Mouse (Mus musculus): ENCODE measurements around the gene Ezr.

The Ezr gene

DNA sequence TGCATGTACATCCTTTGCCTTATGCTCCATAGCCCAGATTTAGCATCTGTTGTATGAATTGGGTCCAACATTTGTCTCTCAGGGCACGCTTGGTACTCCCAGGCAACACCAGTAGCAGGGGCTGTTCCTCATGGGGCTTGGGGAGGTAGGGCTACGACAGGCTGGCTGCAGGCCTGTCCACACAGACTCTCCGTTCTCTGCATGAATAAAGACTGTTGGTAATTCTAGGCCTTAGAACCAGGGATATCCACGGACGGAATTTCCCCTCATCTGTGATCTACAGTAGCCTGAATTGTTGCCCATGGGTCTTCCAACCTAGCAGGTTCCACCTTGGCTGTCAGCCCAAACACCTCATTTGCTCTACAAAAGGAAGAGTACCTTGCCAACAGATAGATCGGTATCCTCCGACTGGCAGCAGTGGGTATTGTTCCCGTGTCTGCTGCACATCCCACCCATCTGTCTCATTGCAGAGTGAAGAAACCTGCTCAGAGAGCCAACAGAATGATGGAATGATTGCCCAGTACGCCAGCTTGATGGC lies 7.1 kb upstream of the Ezr start:
- DNase-seq (ENCODE audit: inconsistent age in 2 of 2, low spot score in 1 of 2): no peak

GRCm38 (mm10) chr17:6789103-6789502 lies 6.5 kb upstream of the Ezr start:
- DNase-seq (ENCODE audit: inconsistent age in 2 of 2, low spot score in 1 of 2): peak in 1 of 2 experiments; percentile 25

DNA sequence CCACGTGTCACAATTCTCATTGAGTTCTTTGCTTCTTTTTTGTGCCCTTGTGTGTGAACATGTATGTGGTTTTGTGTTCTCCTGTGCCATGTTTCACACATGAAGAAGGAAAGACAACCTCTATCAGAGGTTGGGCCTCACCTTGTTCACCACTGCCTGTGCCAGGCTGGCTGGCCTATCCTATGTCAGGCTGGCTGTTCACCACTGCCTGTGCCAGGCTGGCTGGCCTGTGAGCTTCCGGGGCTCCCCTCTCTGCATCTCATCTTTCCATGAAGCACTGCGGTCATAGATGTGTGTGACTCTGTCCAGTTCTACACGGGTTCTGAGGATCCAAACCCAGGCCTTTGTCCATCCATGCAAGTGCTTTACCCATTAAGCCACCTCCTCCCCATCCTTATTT lies 4.7 kb upstream of the Ezr start:
- no peak for DNase-seq (ENCODE audit: inconsistent age in 2 of 2, low spot score in 1 of 2)

DNA sequence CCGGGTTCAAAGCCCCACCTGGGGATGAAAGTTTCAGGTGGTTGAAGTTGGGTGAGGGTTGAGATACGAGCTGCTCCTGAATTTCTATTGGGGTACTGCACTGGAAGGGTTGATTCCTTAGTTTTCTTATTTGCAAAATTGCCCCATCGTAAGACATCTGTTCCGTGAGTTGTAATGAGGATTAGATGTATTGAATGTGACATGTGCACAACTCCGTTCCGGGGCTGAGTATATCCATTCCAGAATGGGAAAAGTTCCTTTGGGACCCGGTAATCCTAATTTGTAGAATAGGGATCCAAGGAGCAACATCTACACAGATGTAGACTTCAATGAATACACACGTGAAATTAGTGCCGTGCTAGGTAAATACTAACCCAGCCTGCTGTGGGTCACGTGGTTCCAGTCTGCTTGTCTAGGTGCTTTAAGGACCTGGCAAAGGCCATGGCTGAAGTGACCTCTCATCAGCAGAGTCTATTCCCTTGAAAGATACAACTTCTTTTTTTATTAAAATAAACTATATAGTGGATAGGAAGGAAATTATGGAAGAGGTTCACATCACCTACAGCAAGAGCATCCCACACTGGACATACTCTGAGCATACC lies 1.3 kb upstream of the Ezr start:
- DNase-seq (ENCODE audit: inconsistent age in 2 of 2, low spot score in 1 of 2): no peak

GRCm38 (mm10) chr17:6783006-6783661 lies 550 bp upstream of the Ezr start:
- DNase-seq (ENCODE audit: inconsistent age in 2 of 2, low spot score in 1 of 2): peak; percentile 69 to 87

GRCm38 (mm10) chr17:6782033-6782526 lies 504 bp downstream of the Ezr start:
- DNase-seq (ENCODE audit: inconsistent age in 2 of 2, low spot score in 1 of 2): peak; percentile 31 to 85

DNA sequence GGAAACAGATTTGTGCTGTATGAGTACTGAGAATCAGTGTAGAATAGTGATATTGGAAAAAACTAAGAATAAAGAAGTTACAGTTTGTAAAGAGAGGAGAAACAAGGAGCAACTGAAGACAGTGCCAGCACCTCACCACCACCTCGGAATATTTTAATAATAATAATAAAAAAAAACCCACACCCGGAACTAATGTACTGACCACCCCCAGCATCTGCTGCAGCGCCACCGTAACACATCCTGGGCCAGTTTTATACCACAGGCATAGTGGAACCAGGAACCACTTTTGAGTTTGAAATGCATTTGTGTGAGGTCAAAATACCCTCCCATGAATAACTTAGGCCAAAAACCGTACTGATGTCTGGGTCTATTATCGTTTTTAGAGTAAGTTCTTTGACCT lies 1.3 kb downstream of the Ezr start:
- DNase-seq (ENCODE audit: inconsistent age in 2 of 2, low spot score in 1 of 2): no peak

GRCm38 (mm10) chr17:6780521-6781115 lies 2.0 kb downstream of the Ezr start:
- DNase-seq (ENCODE audit: inconsistent age in 2 of 2, low spot score in 1 of 2): no peak

- DNase-seq (ENCODE audit: inconsistent age in 2 of 2, low spot score in 1 of 2): peak in 1 of 2 experiments; percentile 44
These were observed 3.0 kb downstream of the Ezr start for GRCm38 (mm10) chr17:6779632-6780031.

GRCm38 (mm10) chr17:6778771-6779509 lies 3.6 kb downstream of the Ezr start:
- peak; percentile 59 to 87 for DNase-seq (ENCODE audit: inconsistent age in 2 of 2, low spot score in 1 of 2)

- peak; percentile 52 to 88 for DNase-seq (ENCODE audit: inconsistent age in 2 of 2, low spot score in 1 of 2)
These were observed 4.3 kb downstream of the Ezr start for GRCm38 (mm10) chr17:6778332-6778683.

GRCm38 (mm10) chr17:6777629-6778331 lies 4.8 kb downstream of the Ezr start:
- peak in 1 of 2 experiments; percentile 58 for DNase-seq (ENCODE audit: inconsistent age in 2 of 2, low spot score in 1 of 2)

DNA sequence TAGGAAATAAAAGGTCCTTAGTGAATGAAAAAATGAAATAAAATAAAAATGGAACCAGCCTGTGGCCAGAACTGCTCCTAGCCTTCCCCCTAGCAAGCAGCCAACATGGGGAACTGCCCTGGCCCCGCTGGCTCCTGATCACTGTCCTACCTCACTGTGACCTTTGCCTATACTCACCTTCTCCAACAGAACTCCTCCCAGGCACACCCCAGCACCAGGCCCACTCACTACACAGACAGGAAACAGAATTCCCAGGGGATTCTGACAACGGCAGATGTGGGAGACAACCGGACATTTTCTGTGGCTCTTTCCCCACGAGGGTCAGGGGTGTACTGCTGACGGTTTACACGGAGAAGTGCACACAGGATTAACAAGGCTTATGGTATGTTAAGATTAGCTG lies 5.5 kb downstream of the Ezr start:
- DNase-seq (ENCODE audit: inconsistent age in 2 of 2, low spot score in 1 of 2): no peak

GRCm38 (mm10) chr17:6776576-6776975 lies 6.0 kb downstream of the Ezr start:
- DNase-seq (ENCODE audit: inconsistent age in 2 of 2, low spot score in 1 of 2): no peak

DNA sequence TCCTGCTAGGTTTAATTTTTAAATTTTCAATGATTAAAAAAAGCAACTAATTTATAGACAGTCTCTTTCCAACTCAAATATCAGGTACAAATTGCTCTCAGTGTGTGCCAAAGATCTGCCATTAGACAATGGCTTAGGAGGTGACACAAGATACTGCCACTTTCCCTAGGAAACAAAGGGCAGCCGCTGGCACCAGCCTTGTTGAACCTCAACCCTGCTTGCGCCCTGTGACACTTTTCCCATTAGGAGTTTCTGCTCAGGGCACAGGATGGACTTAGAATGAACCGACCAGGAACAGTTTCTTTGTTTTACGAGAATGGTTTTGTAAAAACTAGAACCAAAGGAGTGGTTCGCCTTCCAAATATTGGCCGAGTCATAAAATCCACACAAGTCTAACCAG lies 6.5 kb downstream of the Ezr start:
- DNase-seq (ENCODE audit: inconsistent age in 2 of 2, low spot score in 1 of 2): no peak

DNA sequence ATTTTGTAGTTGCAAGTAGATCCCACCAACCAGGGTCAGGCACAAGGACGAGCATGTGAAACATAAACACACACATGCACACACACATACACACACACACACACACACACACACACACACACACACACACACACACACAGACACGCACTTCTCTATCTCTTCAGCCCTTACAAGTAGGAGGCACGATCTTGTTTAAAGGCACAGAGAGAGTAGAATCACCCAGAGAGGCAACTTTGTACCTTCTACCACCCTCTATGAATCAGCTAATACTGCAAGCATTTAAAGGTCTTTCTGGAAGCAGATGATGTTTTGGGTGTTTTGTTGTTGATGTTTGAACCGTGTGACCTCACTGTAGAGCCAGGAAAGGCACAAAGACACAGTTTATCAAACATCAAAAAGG lies 6.9 kb downstream of the Ezr start:
- no peak for DNase-seq (ENCODE audit: inconsistent age in 2 of 2, low spot score in 1 of 2)

- DNase-seq (ENCODE audit: inconsistent age in 2 of 2, low spot score in 1 of 2): no peak
These were observed 7.4 kb downstream of the Ezr start for GRCm38 (mm10) chr17:6775221-6775620.

DNA sequence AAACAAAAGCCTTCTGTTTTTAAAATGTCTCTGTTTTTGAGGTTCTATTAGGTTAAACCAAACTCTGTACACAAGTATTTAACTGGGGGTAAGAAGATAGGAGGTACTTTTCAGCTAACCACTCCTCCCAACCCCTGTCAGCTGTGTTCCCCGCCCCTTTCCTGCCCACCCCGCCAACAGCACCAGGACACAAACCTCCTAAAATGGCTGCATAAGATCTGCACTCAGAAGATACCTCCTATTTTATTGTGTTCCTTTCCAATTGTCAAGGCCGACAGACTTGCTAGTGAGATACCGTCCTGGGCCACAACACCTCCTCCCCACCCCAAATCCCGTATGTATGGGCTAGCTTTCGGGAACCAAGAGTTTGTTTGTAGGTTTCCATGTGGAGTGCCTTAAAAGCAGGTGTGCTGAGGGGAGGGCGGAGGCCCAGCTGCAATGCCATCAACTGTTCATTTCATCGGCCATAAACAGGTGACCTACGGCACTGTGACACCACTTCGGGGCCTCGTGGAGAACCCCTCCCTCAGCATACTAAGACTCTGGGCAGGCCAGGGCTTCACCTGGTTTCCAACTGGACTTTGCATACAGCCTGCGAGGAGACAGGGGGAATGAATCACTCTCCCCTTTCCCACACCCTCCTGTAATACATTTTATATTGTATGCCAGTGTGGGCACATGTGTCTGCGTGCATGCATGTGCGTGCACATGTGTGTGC lies 9.2 kb downstream of the Ezr start:
- DNase-seq (ENCODE audit: inconsistent age in 2 of 2, low spot score in 1 of 2): no peak

DNA sequence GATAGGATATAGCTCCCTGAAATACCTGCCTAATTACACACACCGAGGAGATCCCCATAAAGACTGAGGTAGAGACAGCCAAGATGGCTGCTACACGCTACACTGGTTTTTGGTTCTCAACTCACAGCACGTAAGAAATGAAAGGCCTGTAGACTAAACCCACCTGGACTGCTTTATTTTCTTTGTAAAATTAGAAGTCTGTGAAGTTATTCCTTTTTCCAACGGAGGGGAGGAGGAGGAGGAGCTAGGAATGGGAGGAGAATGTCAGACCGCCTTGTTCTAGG lies 10.2 kb downstream of the Ezr start:
- no peak for DNase-seq (ENCODE audit: inconsistent age in 2 of 2, low spot score in 1 of 2)

- no peak for DNase-seq (ENCODE audit: inconsistent age in 2 of 2, low spot score in 1 of 2)
These were observed 10.7 kb downstream of the Ezr start for GRCm38 (mm10) chr17:6771661-6772489.
